Comparison of ENCODE assay signal across 12 mouse cellular contexts in the genomic region with DNA sequence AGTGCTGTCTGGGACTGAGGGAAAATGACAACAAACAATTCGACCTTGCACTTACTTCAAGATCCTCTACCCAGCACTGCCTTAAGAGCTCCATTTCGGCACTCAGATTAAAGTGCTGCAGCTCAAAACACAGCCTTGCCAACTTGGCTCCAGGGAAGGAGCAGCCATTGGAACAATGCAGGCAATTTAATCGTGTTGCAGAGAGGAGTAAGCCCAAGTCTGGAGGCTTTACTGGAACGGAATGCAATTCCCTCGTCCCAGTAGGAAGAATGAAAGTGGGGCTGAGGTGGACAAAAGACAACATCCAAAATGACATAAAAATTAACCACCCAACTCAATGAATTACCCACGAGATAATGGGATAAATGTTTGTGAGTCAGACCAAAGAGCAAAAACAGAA.
A peak's percentile ranks its signal among the peaks of the same experiment; 100 is the strongest.
DNase-seq lines count a peak whose midpoint lies in the region; ATAC-seq and TF ChIP-seq lines count a peak whose summit lies in the region.
"Had no signal": no experiment of that assay in that cellular context is flagged by ENCODE, and none has a peak within 500 bp of the region (broad histone marks: within the 10 kb centered on the region; RNA-seq: fewer than 3 reads in every experiment).

No protein-coding gene starts in this region.

- H3K4me3 ChIP-seq in heart, adult 2 months = no peak overlapping the region
- no peak overlapping the region for H3K4me3 ChIP-seq in neural tube, embryonic 13.5 days
- no peak overlapping the region for H3K4me3 ChIP-seq in neural tube, embryonic 15.5 days (replicated peaks)
- no peak overlapping the region for H3K4me3 ChIP-seq in liver, postnatal 0 days (ENCODE audit: low read depth, low read length)
- H3K4me3 ChIP-seq: heart, embryonic 13.5 days; limb, embryonic 15.5 days had no signal

- TF ChIP-seq POLR2A in heart, adult 2 months (IDR thresholded peaks at IDR 0.05; ENCODE audit: insufficient read depth, low read depth, low read length) = no peak

- H3K4me2 ChIP-seq in neural tube, embryonic 13.5 days = no peak overlapping the region
- peak overlapping the region; percentile 15; the same call in 1 of the 2 replicates for H3K4me2 ChIP-seq in neural tube, embryonic 15.5 days
- H3K4me2 ChIP-seq in liver, postnatal 0 days (ENCODE audit: low read depth, low read length) = no peak overlapping the region
- H3K4me2 ChIP-seq: heart, embryonic 13.5 days; limb, embryonic 15.5 days had no signal

- H3K36me3 ChIP-seq in heart, adult 2 months (ENCODE audit: control insufficient read depth, insufficient read depth, low read length) = no peaks in the 10 kb centered on the region
- no peaks in the 10 kb centered on the region for H3K36me3 ChIP-seq in neural tube, embryonic 13.5 days
- no peaks in the 10 kb centered on the region for H3K36me3 ChIP-seq in neural tube, embryonic 15.5 days
- H3K36me3 ChIP-seq in liver, postnatal 0 days (replicated peaks; ENCODE audit: insufficient read depth, low read length) = no peaks in the 10 kb centered on the region
- H3K36me3 ChIP-seq: heart, embryonic 13.5 days; limb, embryonic 15.5 days had no signal

- no peaks in the 10 kb centered on the region for H3K9me3 ChIP-seq in neural tube, embryonic 13.5 days
- no peaks in the 10 kb centered on the region for H3K9me3 ChIP-seq in neural tube, embryonic 15.5 days (replicated peaks)
- H3K9me3 ChIP-seq in liver, postnatal 0 days (ENCODE audit: low read length) = no peaks in the 10 kb centered on the region
- H3K9me3 ChIP-seq: heart, embryonic 13.5 days; limb, embryonic 15.5 days had no signal

- H3K27me3 ChIP-seq in heart, adult 2 months (ENCODE audit: control insufficient read depth, insufficient read depth, low read length) = no peaks in the 10 kb centered on the region
- H3K27me3 ChIP-seq in neural tube, embryonic 13.5 days = no peaks in the 10 kb centered on the region
- no peaks in the 10 kb centered on the region for H3K27me3 ChIP-seq in neural tube, embryonic 15.5 days (replicated peaks)
- H3K27me3 ChIP-seq in liver, postnatal 0 days (ENCODE audit: insufficient read depth, low read length) = no peaks in the 10 kb centered on the region
- H3K27me3 ChIP-seq: heart, embryonic 13.5 days; limb, embryonic 15.5 days had no signal

- ATAC-seq in neural tube, embryonic 13.5 days (ENCODE audit: low read depth) = peak; percentile 27; the same call in 1 of the 2 replicates
- ATAC-seq in neural tube, embryonic 15.5 days (ENCODE audit: low FRiP score) = peak; percentile 63; the same call in 1 of the 2 replicates
- no peak for ATAC-seq in liver, postnatal 0 days

- intact Hi-C loops in heart, adult 2 months (cut with DNase I) = no loop called here
- intact Hi-C loops in heart, postnatal 25 days (cut with DNase I) = no loop called here

- H3K4me1 ChIP-seq in heart, adult 2 months (ENCODE audit: control insufficient read depth, insufficient read depth, low read length) = peaks cover 1% of the 10 kb centered on the region; the same call in 1 of the 2 replicates
- H3K4me1 ChIP-seq in neural tube, embryonic 13.5 days (replicated peaks) = no peaks in the 10 kb centered on the region
- peaks cover 8% of the 10 kb centered on the region for H3K4me1 ChIP-seq in neural tube, embryonic 15.5 days
- H3K4me1 ChIP-seq in liver, postnatal 0 days (ENCODE audit: insufficient read depth) = no peaks in the 10 kb centered on the region
- H3K4me1 ChIP-seq: heart, embryonic 13.5 days; limb, embryonic 15.5 days had no signal

- peak overlapping the region; percentile 6; the same call in 1 of the 2 replicates for H3K27ac ChIP-seq in heart, adult 2 months
- H3K27ac ChIP-seq in neural tube, embryonic 13.5 days (replicated peaks) = 0 out of 2 replicates have a peak overlapping the region, but pooled peaks have one; percentile 34
- H3K27ac ChIP-seq in neural tube, embryonic 15.5 days (replicated peaks) = peak overlapping the region; percentile 58; the same call in 1 of the 2 replicates
- no peak overlapping the region for H3K27ac ChIP-seq in liver, postnatal 0 days (ENCODE audit: low read depth)
- H3K27ac ChIP-seq: heart, embryonic 13.5 days had no signal

- WGBS in heart, adult 2 months = 39% methylated on average over 6 of the region's 6 CpGs
- WGBS in neural tube, embryonic 13.5 days = 37% methylated on average over 6 of the region's 6 CpGs
- WGBS in neural tube, embryonic 15.5 days = 33% methylated on average over 6 of the region's 6 CpGs
- 65% methylated on average over 6 of the region's 6 CpGs for WGBS in liver, postnatal 0 days (ENCODE audit: insufficient replicate concordance)

- TF ChIP-seq EP300 in heart, adult 2 months (IDR thresholded peaks at IDR 0.05; ENCODE audit: insufficient read depth, low read depth, low read length) = no peak
- no peak for TF ChIP-seq EP300 in liver, postnatal 0 days (IDR thresholded peaks at IDR 0.05; ENCODE audit: low read depth)

- TF ChIP-seq CTCF in heart, adult 2 months (IDR thresholded peaks at IDR 0.05) = no peak
- no peak for TF ChIP-seq CTCF in liver, postnatal 0 days (IDR thresholded peaks at IDR 0.05; ENCODE audit: low read depth)

- H3K79me2 ChIP-seq in heart, adult 2 months (replicated peaks; ENCODE audit: control insufficient read depth, insufficient read depth, low read length) = no peaks in the 10 kb centered on the region

- H3K9ac ChIP-seq in heart, adult 2 months (ENCODE audit: low read depth, low read length) = no peak overlapping the region
- no peak overlapping the region for H3K9ac ChIP-seq in neural tube, embryonic 13.5 days
- no peak overlapping the region for H3K9ac ChIP-seq in neural tube, embryonic 15.5 days (replicated peaks)
- no peak overlapping the region for H3K9ac ChIP-seq in liver, postnatal 0 days (replicated peaks)
- H3K9ac ChIP-seq: heart, embryonic 13.5 days; limb, embryonic 15.5 days had no signal

- peak in 1 of 2 experiments; percentile 15 for DNase-seq in heart, adult 2 months
- no peak for DNase-seq in heart, postnatal 25 days (ENCODE audit: low spot score)
- no peak for DNase-seq in neural tube, embryonic 10.5 days (ENCODE audit: extremely low spot score, low spot score)
- peak; percentile 26 for DNase-seq in kidney, adult 9 months
- DNase-seq in liver, postnatal 0 days = no peak
- DNase-seq: layer of hippocampus, postnatal 36 days; lung, postnatal 14 days; right cerebral cortex, postnatal 14 days had no signal
